In genomic region chr3:141160986-141161385, GRCm38 (mm10) we compare ENCODE assay signal across 26 mouse cellular contexts. TPM values are rescaled to one million over a fixed set of nuclear protein-coding genes. Genes with fewer than 3 reads are reported as not detected.
"Had no signal": no experiment of that assay in that cellular context is flagged by ENCODE, and none has a peak within 500 bp of the region (broad histone marks: within the 10 kb centered on the region; RNA-seq: fewer than 3 reads in every experiment).

No protein-coding gene starts in this region.

- H3K36me3 ChIP-seq: kidney, embryonic 15.5 days; limb, embryonic 10.5 days; limb, embryonic 13.5 days; midbrain, embryonic 12.5 days; stomach, embryonic 15.5 days had no signal

- H3K9ac ChIP-seq: kidney, embryonic 15.5 days; limb, embryonic 13.5 days; liver, embryonic 14.5 days; liver, postnatal 0 days; lung, embryonic 14.5 days; midbrain, embryonic 12.5 days; stomach, embryonic 15.5 days had no signal

- H3K4me3 ChIP-seq: kidney, embryonic 15.5 days; limb, embryonic 10.5 days; limb, embryonic 13.5 days; midbrain, embryonic 12.5 days; stomach, embryonic 15.5 days had no signal

- H3K27ac ChIP-seq: kidney, embryonic 15.5 days; limb, embryonic 10.5 days; limb, embryonic 13.5 days; liver, embryonic 14.5 days; macrophage; midbrain, embryonic 12.5 days; stomach, embryonic 15.5 days had no signal

- H3K9me3 ChIP-seq: kidney, embryonic 15.5 days; limb, embryonic 10.5 days; limb, embryonic 13.5 days; midbrain, embryonic 12.5 days; stomach, embryonic 15.5 days had no signal

- H3K4me1 ChIP-seq: kidney, embryonic 15.5 days; limb, embryonic 10.5 days; limb, embryonic 13.5 days; midbrain, embryonic 12.5 days; stomach, embryonic 15.5 days had no signal

- H3K27me3 ChIP-seq: kidney, embryonic 15.5 days; limb, embryonic 13.5 days; midbrain, embryonic 12.5 days; stomach, embryonic 15.5 days had no signal

- DNase-seq: kidney, adult 2 months; kidney, postnatal 10 days; kidney, postnatal 36 days; liver; liver, postnatal 0 days; lung, embryonic 14.5 days; thymus, postnatal 25 days had no signal

RNA-seq across cellular contexts. Expression of gene Pdha2, which starts 51.2 kb away (rescaled TPM):
- total RNA-seq: layer of hippocampus, adult 18-20 months; left cerebral cortex, adult 18-20 months; left cerebral cortex, postnatal 25 days; megakaryocyte, adult 5-6 weeks had no signal
- polyA plus RNA-seq: intestine, embryonic 14.5 days; intestine, postnatal 0 days; kidney, adult 2 months; kidney, embryonic 15.5 days; limb, embryonic 10.5 days; limb, embryonic 13.5 days; liver, embryonic 14.5 days; liver, postnatal 0 days; lung, embryonic 14.5 days; lung, postnatal 0 days; macrophage; midbrain, embryonic 12.5 days; midbrain, embryonic 16.5 days; neural tube, embryonic 11.5 days; neural tube, embryonic 14.5 days; small intestine, adult 2 months; stomach, embryonic 15.5 days; thymus, postnatal 0 days had no signal
